Mouse (Mus musculus) limb, embryonic 12.5 days (tissue): ENCODE results near the gene Gm10643. TPM values are rescaled to one million over a fixed set of nuclear protein-coding genes. Genes with fewer than 3 reads are reported as not detected.

Experiments
- ATAC-seq: fragments of 200-750 bp; cut with Nextera tagmentation; 2 replicates; pipeline ENCODE4 v1.8.0; 2017; ENCODE audit warnings: low read depth, moderate TSS enrichment; ENCODE audit not compliant: insufficient number of reproducible peaks, insufficient read depth, low FRiP score, low TSS enrichment
- H3K27ac ChIP-seq: fragments of 300-500 bp; sonication (generic); 2 replicates; pipeline ENCODE4 v1.5.1; 2016; ENCODE audit warnings: mild to moderate bottlenecking, moderate library complexity
- H3K27me3 ChIP-seq: fragments of 300-500 bp; sonication (generic); 2 replicates; pipeline ENCODE4 v1.6.1; 2016; ENCODE audit warnings: mild to moderate bottlenecking, moderate library complexity
- H3K36me3 ChIP-seq: fragments of 300-500 bp; sonication (generic); 2 replicates; pipeline ENCODE4 v1.6.1; 2016; ENCODE audit warnings: mild to moderate bottlenecking, moderate library complexity
- H3K4me1 ChIP-seq: fragments of 300-500 bp; sonication (generic); replicated peaks from 2 replicates; pipeline ENCODE4 v1.6.1; 2016
- H3K4me2 ChIP-seq: fragments of 300-500 bp; sonication (generic); 2 replicates; pipeline ENCODE4 v1.6.1; 2016; ENCODE audit warnings: mild to moderate bottlenecking, moderate library complexity
- H3K4me3 ChIP-seq: fragments of 300-500 bp; sonication (generic); replicated peaks from 2 replicates; pipeline ENCODE4 v1.5.1; 2016; ENCODE audit warnings: mild to moderate bottlenecking
- H3K9ac ChIP-seq: fragments of 300-500 bp; sonication (generic); replicated peaks from 2 replicates; pipeline ENCODE4 v1.6.1; 2016; ENCODE audit warnings: mild to moderate bottlenecking, moderate library complexity
- H3K9me3 ChIP-seq: fragments of 300-500 bp; sonication (generic); 2 replicates; pipeline ENCODE4 v1.6.1; 2016; ENCODE audit warnings: mild to moderate bottlenecking, moderate library complexity
- WGBS: fragments of 180-500 bp; shearing (Covaris S2); methylation state at CpG from one replicate; pipeline ENCODE4 v1.1.7; 2016; 5-methylcytosine and 5-hydroxymethylcytosine counted together
- polyA plus RNA-seq: library from polyadenylated mRNA; unstranded; fragments of >200 nt; fragmentation: Nextera tagmentation; extraction: Ambion mirVana; gene quantifications from 2 replicates; pipeline ENCODE4 v1.2.1, GENCODE M21; 2016

Gm10643 gene
- polyA plus RNA-seq, 1 experiment from 2014 or later, result 1.5 TPM

- no peak overlapping the region for H3K4me3 ChIP-seq
- no peak overlapping the region for H3K27ac ChIP-seq
- H3K9ac ChIP-seq, result no peak overlapping the region
- 91% methylated on average over 2 of the region's 2 CpGs for WGBS
- no peaks in the 10 kb centered on the region for H3K27me3 ChIP-seq
- peaks cover 35% of the 10 kb centered on the region for H3K4me1 ChIP-seq
- H3K4me2 ChIP-seq, result no peak overlapping the region
- ATAC-seq, result no peak
- peaks cover 17% of the 10 kb centered on the region for H3K36me3 ChIP-seq
- H3K9me3 ChIP-seq, result no peaks in the 10 kb centered on the region
Observed at GRCm38 (mm10) chr8:84070667-84071066, 5.7 kb upstream of the Gm10643 start.

- peaks cover 13% of the 10 kb centered on the region for H3K36me3 ChIP-seq
Observed at GRCm38 (mm10) chr8:84070241-84070640, 5.3 kb upstream of the Gm10643 start.

GRCm38 (mm10) chr8:84069750-84070149 is 4.8 kb upstream of the Gm10643 start:
- Histone ChIP-seq H3K27me3 (no peaks in the 10 kb centered on the region), H3K36me3 (peaks cover 8% of the 10 kb centered on the region), H3K4me2 (no peak overlapping the region), H3K9ac (no peak overlapping the region), H3K4me3 (no peak overlapping the region), H3K4me1 (peaks cover 35% of the 10 kb centered on the region), H3K9me3 (no peaks in the 10 kb centered on the region), H3K27ac (no peak overlapping the region)
- WGBS, result 78% methylated on average over 2 of the region's 2 CpGs
- ATAC-seq, result no peak

More at GRCm38 (mm10) chr8:84070241-84070640, 5.3 kb upstream of the Gm10643 start:
- no peak for ATAC-seq
- no peak overlapping the region for H3K27ac ChIP-seq
- no peaks in the 10 kb centered on the region for H3K9me3 ChIP-seq
- H3K4me1 ChIP-seq, result peaks cover 35% of the 10 kb centered on the region
- H3K4me2 ChIP-seq, result no peak overlapping the region
- no peak overlapping the region for H3K9ac ChIP-seq
- H3K27me3 ChIP-seq, result no peaks in the 10 kb centered on the region
- H3K4me3 ChIP-seq, result no peak overlapping the region
- WGBS, result 92% methylated on average over 5 of the region's 5 CpGs

- H3K4me1 ChIP-seq, result peaks cover 35% of the 10 kb centered on the region
- H3K27me3 ChIP-seq, result no peaks in the 10 kb centered on the region
- 0 out of 2 replicates have a peak, but pooled peaks cover 3% of the 10 kb centered on the region for H3K36me3 ChIP-seq
- no peaks in the 10 kb centered on the region for H3K9me3 ChIP-seq
- no peak overlapping the region for H3K4me2 ChIP-seq
- ATAC-seq, result no peak
- H3K27ac ChIP-seq, result 0 out of 2 replicates have a peak overlapping the region, but pooled peaks have one; percentile 13
- H3K4me3 ChIP-seq, result no peak overlapping the region; the same call in 1 of the 2 replicates
- WGBS, result 41% methylated on average over 1 of the region's 1 CpGs
- H3K9ac ChIP-seq, result no peak overlapping the region; the same call in 1 of the 2 replicates
Observed at GRCm38 (mm10) chr8:84069169-84069568, 4.2 kb upstream of the Gm10643 start.

- Histone ChIP-seq H3K27me3 (no peaks in the 10 kb centered on the region), H3K9ac (no peak overlapping the region), H3K4me1 (peaks cover 35% of the 10 kb centered on the region), H3K36me3 (no peaks in the 10 kb centered on the region), H3K27ac (0 out of 2 replicates have a peak overlapping the region, but pooled peaks have one; percentile 13), H3K4me3 (0 out of 2 replicates have a peak overlapping the region, but pooled peaks have one; percentile 91), H3K4me2 (peak overlapping the region; percentile 52; the same call in 1 of the 2 replicates), H3K9me3 (no peaks in the 10 kb centered on the region)
- 54% methylated on average over 12 of the region's 12 CpGs for WGBS
- ATAC-seq, result no peak
Observed at GRCm38 (mm10) chr8:84068316-84069035, 3.5 kb upstream of the Gm10643 start.

- H3K27me3 ChIP-seq, result no peaks in the 10 kb centered on the region
- no peak overlapping the region for H3K9ac ChIP-seq
- no peak for ATAC-seq
- no peak overlapping the region for H3K27ac ChIP-seq
- peak overlapping the region; percentile 91 for H3K4me3 ChIP-seq
- H3K4me1 ChIP-seq, result peaks cover 31% of the 10 kb centered on the region
- WGBS, result 90% methylated on average over 7 of the region's 7 CpGs
- no peaks in the 10 kb centered on the region for H3K36me3 ChIP-seq
- H3K9me3 ChIP-seq, result no peaks in the 10 kb centered on the region
- H3K4me2 ChIP-seq, result peak overlapping the region; percentile 52
Observed at GRCm38 (mm10) chr8:84067911-84068310, 3.0 kb upstream of the Gm10643 start.

GRCm38 (mm10) chr8:84067047-84067573 is 2.2 kb upstream of the Gm10643 start:
- Histone ChIP-seq H3K4me3 (peak overlapping the region; percentile 91), H3K36me3 (no peaks in the 10 kb centered on the region), H3K9ac (peak overlapping the region; percentile 86), H3K27ac (peak overlapping the region; percentile 98), H3K4me2 (peak overlapping the region; percentile 52), H3K4me1 (peaks cover 29% of the 10 kb centered on the region), H3K27me3 (no peaks in the 10 kb centered on the region), H3K9me3 (no peaks in the 10 kb centered on the region)
- peak; percentile 60 for ATAC-seq
- under 1% methylated on average over 57 of the region's 58 CpGs for WGBS

- no peaks in the 10 kb centered on the region for H3K9me3 ChIP-seq
- under 1% methylated on average over 48 of the region's 51 CpGs for WGBS
- peaks cover 23% of the 10 kb centered on the region for H3K4me1 ChIP-seq
- H3K36me3 ChIP-seq, result no peaks in the 10 kb centered on the region
- H3K4me3 ChIP-seq, result peak within 1 kb of the TSS; percentile 91
- ATAC-seq, result peak; percentile 99
- peak within 1 kb of the TSS; percentile 86 for H3K9ac ChIP-seq
- H3K27me3 ChIP-seq, result no peaks in the 10 kb centered on the region
- peak within 1 kb of the TSS; percentile 68 for H3K4me2 ChIP-seq
- H3K27ac ChIP-seq, result peak within 1 kb of the TSS; percentile 98
Observed at GRCm38 (mm10) chr8:84066291-84066930, 1.5 kb upstream of the Gm10643 start, which contains the start of gene Rfx1. Gene Rfx1, plus strand, starts transcription at chr8:84066834.

- Histone ChIP-seq H3K4me3 (peak overlapping the region; percentile 91), H3K36me3 (no peaks in the 10 kb centered on the region), H3K27ac (peak overlapping the region; percentile 86), H3K4me1 (peaks cover 22% of the 10 kb centered on the region), H3K27me3 (no peaks in the 10 kb centered on the region), H3K9ac (peak overlapping the region; percentile 68), H3K4me2 (peak overlapping the region; percentile 68), H3K9me3 (no peaks in the 10 kb centered on the region)
- no peak for ATAC-seq
- 34% methylated on average over 5 of the region's 5 CpGs for WGBS
Observed at GRCm38 (mm10) chr8:84065457-84066072, 628 bp upstream of the Gm10643 start.

GRCm38 (mm10) chr8:84063861-84064610 is 901 bp downstream of the Gm10643 start:
- peaks cover 12% of the 10 kb centered on the region for H3K4me1 ChIP-seq
- H3K27me3 ChIP-seq, result no peaks in the 10 kb centered on the region
- H3K4me3 ChIP-seq, result no peak overlapping the region
- ATAC-seq, result no peak
- H3K4me2 ChIP-seq, result no peak overlapping the region
- no peaks in the 10 kb centered on the region for H3K36me3 ChIP-seq
- no peak overlapping the region for H3K9ac ChIP-seq
- 71% methylated on average over 8 of the region's 8 CpGs for WGBS
- H3K9me3 ChIP-seq, result no peaks in the 10 kb centered on the region
- H3K27ac ChIP-seq, result no peak overlapping the region
